Mouse (Mus musculus) adrenal gland, adult 2 months (tissue): ENCODE results near the gene Rab12. TPM values are rescaled to one million over a fixed set of nuclear protein-coding genes. Genes with fewer than 3 reads are reported as not detected.

Source experiments
- DNase-seq: peaks from one replicate; pipeline ENCODE4 v3.0.0; 2021
- polyA plus RNA-seq: library from polyadenylated mRNA; depleted of rRNA; stranded (reverse); fragments of >200 nt; gene quantifications from 2 replicates; pipeline ENCODE4 v1.2.3, GENCODE M21; 2012; rRNA removed
- total RNA-seq, 2 experiments: library from RNA; stranded (reverse); gene quantifications; 2 replicates each; pipeline ENCODE4 v1.2.3; 2021

Rab12 gene
- total and polyA plus RNA-seq, 3 experiments, result 42.8 to 95.0 (median 89.6) TPM

GRCm38 (mm10) chr17:66448421-66449405, 70.8 kb downstream of the Rab12 start:
- DNase-seq, result peak; percentile 76

- DNase-seq, result no peak
These were observed 71.6 kb downstream of the Rab12 start for GRCm38 (mm10) chr17:66447978-66448377.

GRCm38 (mm10) chr17:66447007-66447312, 72.6 kb downstream of the Rab12 start:
- DNase-seq, result no peak

GRCm38 (mm10) chr17:66446196-66447006, 73.1 kb downstream of the Rab12 start:
- no peak for DNase-seq

Other genes with a start within 250 kb of the Rab12 start
- gene Mtcl1, start 70.0 kb downstream of the Rab12 start, total RNA-seq, result 10 to 100 TPM in 1 of 2 experiments, 1 to 10 TPM in 1; 6.5 to 10.4 TPM
- 3.5 and 5.0 TPM in 2 replicates for gene Mtcl1, start 70.0 kb downstream of the Rab12 start, polyA plus RNA-seq
- not detected for gene Themis3, start 74.9 kb upstream of the Rab12 start, total RNA-seq
- not detected in 2 replicates for gene Themis3, start 74.9 kb upstream of the Rab12 start, polyA plus RNA-seq